Mouse (Mus musculus) mouse embryonic stem cell (cell line): ENCODE data around the gene Ak5.

Experiments
- in situ Hi-C, 2 experiments: fragments of 300-500 bp; cut with MboI; formaldehyde crosslinking; loops; 1 replicate in 1 of 2; 3 replicates in 1 of 2; pipeline ENCODE4 v1.14.3; 2019 to 2020; ENCODE audit warnings: low sequenced_read_pairs in 2 of 2, low pct_unique_long_range_greater_than_20kb in 1 of 2, mixed read lengths in 1 of 2; ENCODE audit not compliant: unreplicated experiment in 1 of 2

The Ak5 gene

GRCm38 (mm10) chr3:152494667-152495360, 173.3 kb downstream of the Ak5 start:
- in situ Hi-C loops: no loop called here

GRCm38 (mm10) chr3:152493813-152494212, 174.3 kb downstream of the Ak5 start:
- in situ Hi-C loops: no loop called here

- in situ Hi-C loops: no loop called here
These were observed 175.9 kb downstream of the Ak5 start for GRCm38 (mm10) chr3:152492241-152492640.

- in situ Hi-C loops: no loop called here
These were observed 177.7 kb downstream of the Ak5 start for GRCm38 (mm10) chr3:152490423-152490822.

- in situ Hi-C loops: no loop called here
These were observed 179.2 kb downstream of the Ak5 start for GRCm38 (mm10) chr3:152488964-152489363.

GRCm38 (mm10) chr3:152484206-152484605, 184.0 kb downstream of the Ak5 start:
- in situ Hi-C loops: no loop called here

GRCm38 (mm10) chr3:152483800-152484199, 184.4 kb downstream of the Ak5 start:
- in situ Hi-C loops: no loop called here

- in situ Hi-C loops: no loop called here
These were observed 186.0 kb downstream of the Ak5 start for GRCm38 (mm10) chr3:152482182-152482581.

GRCm38 (mm10) chr3:152480336-152480735, 187.8 kb downstream of the Ak5 start:
- in situ Hi-C loops: no loop called here

- in situ Hi-C loops: loop anchor here in 1 of 2 experiments (10.0 kb wide), 1 partner anchor 266 kb away; no protein-coding TSS in a partner anchor
These were observed 189.3 kb downstream of the Ak5 start for GRCm38 (mm10) chr3:152478599-152479435.

GRCm38 (mm10) chr3:152477796-152478527, 190.2 kb downstream of the Ak5 start:
- in situ Hi-C loops: loop anchor here in 1 of 2 experiments (10.0 kb wide), 1 partner anchor 267 kb away; no protein-coding TSS in a partner anchor

- in situ Hi-C loops: loop anchor here in 1 of 2 experiments (10.0 kb wide), 1 partner anchor 269 kb away; no protein-coding TSS in a partner anchor
These were observed 192.3 kb downstream of the Ak5 start for GRCm38 (mm10) chr3:152475894-152476293.

GRCm38 (mm10) chr3:152475278-152475669, 192.9 kb downstream of the Ak5 start:
- in situ Hi-C loops: loop anchor here in 1 of 2 experiments (10.0 kb wide), 1 partner anchor 270 kb away; no protein-coding TSS in a partner anchor

- in situ Hi-C loops: loop anchor here in 1 of 2 experiments (10.0 kb wide), 1 partner anchor 270 kb away; no protein-coding TSS in a partner anchor
These were observed 193.4 kb downstream of the Ak5 start for GRCm38 (mm10) chr3:152474582-152475277.

- in situ Hi-C loops: loop anchor here in 1 of 2 experiments (10.0 kb wide), 1 partner anchor 272 kb away; no protein-coding TSS in a partner anchor
These were observed 195.5 kb downstream of the Ak5 start for GRCm38 (mm10) chr3:152472676-152473075.

GRCm38 (mm10) chr3:152470347-152470746, 197.8 kb downstream of the Ak5 start:
- in situ Hi-C loops: loop anchor here in 1 of 2 experiments (10.0 kb wide), 1 partner anchor 274 kb away; no protein-coding TSS in a partner anchor

GRCm38 (mm10) chr3:152469423-152470200, 198.5 kb downstream of the Ak5 start:
- in situ Hi-C loops: loop anchor here in 1 of 2 experiments (10.0 kb wide), 1 partner anchor 275 kb away; no protein-coding TSS in a partner anchor
